Mouse (Mus musculus): ENCODE measurements around the gene Rhobtb3. TPM values are rescaled to one million over a fixed set of nuclear protein-coding genes. Genes with fewer than 3 reads are reported as not detected.
"Not testable (repeated sequence)": the region's sequence is repeated elsewhere in the genome, so short reads cannot be mapped to it uniquely, and the experiment has no call there.

The Rhobtb3 gene
- polyA plus RNA-seq, 1 experiment from 2014 or later: 43.0 TPM

DNA sequence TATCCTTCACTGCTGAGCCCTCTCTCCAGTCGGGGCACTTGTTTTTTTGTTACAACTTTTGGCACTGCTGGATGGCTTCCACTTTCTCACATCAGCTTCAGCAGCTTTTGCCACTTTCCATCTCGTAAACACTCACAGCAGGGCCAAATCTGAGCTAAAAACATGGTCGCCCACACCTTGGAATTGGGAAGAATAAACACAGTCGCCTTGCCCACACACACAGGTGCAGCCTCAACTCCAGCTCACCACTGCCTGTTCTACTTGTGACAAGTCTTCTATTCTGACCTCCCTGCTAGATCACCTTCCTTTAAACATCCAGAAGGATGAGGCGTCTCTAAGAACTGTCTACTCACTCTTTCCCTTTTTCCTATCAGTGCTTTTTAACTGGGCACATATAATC, 39.1 kb downstream of the Rhobtb3 start:
- peaks cover 7% of the 10 kb centered on the region for H3K4me1 ChIP-seq
- DNase-seq (ENCODE audit: low spot score): no peak
- H3K27me3 ChIP-seq (ENCODE audit: low read depth, poor library complexity, severe bottlenecking): no peaks in the 10 kb centered on the region
- no peak overlapping the region for H3K4me3 ChIP-seq
- H3K27ac ChIP-seq (replicated peaks): no peak overlapping the region
- H3K9me3 ChIP-seq (replicated peaks): no peaks in the 10 kb centered on the region
- WGBS: 87% methylated on average over 5 of the region's 5 CpGs
- H3K36me3 ChIP-seq: peaks cover 79% of the 10 kb centered on the region

DNA sequence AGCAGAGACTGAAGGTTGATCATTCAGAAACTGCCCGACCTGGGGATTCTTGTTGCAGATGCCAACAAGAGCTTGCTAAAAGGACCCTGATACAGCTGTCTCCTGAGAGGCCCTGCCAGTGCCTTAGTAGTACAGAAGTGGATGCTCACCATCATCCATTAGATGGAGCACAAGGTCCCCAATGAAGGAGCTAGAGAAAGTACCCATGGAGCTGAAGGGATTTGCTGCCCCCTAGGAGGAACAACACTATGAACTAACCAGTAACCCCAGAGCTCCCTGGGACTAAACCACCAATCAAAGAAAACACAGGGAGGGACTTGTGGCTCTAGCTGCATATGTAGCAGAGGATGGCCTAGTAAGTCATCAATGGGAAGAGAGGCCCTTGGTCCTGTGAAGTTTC, 42.8 kb downstream of the Rhobtb3 start:
- not testable (repeated sequence) for H3K27ac ChIP-seq (replicated peaks); H3K27me3 ChIP-seq (ENCODE audit: low read depth, poor library complexity, severe bottlenecking); DNase-seq (ENCODE audit: low spot score); H3K9me3 ChIP-seq (replicated peaks); H3K4me3 ChIP-seq; H3K4me1 ChIP-seq
- H3K36me3 ChIP-seq: peaks cover 78% of the 10 kb centered on the region
- WGBS: 94% methylated on average over 1 of the region's 1 CpGs

DNA sequence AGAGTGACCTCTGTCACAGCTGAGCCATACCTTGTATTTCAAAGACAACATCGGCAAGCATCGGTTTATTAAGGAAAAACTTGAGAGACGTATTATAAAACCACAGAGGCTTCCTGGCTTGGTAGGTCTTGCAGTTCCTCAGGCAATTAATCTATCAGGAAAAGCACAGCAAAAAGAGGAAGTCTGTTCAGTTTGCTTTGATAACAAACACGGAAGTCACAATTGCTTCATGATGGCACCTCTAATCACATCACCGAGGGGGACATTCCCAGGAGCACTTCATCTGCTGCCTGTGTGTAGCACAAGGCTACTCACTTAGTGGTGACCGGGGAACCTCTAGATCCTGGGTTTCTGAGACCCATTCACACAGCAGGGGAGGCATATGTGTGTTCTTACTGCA, 50.8 kb downstream of the Rhobtb3 start:
- Histone ChIP-seq H3K4me1 (no peaks in the 10 kb centered on the region), H3K4me3 (no peak overlapping the region), H3K36me3 (peaks cover 81% of the 10 kb centered on the region), H3K27me3 (ENCODE audit: low read depth, poor library complexity, severe bottlenecking) (no peaks in the 10 kb centered on the region), H3K9me3 (replicated peaks) (no peaks in the 10 kb centered on the region), H3K27ac (replicated peaks) (no peak overlapping the region)
- DNase-seq (ENCODE audit: low spot score): no peak
- 94% methylated on average over 6 of the region's 6 CpGs for WGBS

DNA sequence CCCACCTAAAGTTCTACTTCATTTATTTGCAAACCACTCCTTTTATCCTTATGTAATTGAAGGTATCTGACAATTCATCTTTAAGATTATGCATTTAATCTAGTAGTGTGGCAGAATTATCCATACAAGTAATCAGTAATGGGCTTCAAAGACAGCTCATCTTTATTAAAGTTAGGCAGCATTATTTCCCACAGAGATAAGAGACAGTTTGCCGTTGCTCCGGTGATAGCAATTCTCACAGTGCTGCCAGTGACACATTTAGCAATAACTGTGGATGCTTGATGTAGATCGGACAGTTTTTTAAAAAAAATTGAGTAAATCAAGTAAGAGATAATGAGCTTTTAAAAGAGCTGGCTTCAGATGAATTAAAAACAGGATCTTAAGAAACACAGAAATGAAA, 51.4 kb downstream of the Rhobtb3 start:
- Histone ChIP-seq H3K4me3 (no peak overlapping the region), H3K36me3 (peaks cover 82% of the 10 kb centered on the region), H3K27ac (replicated peaks) (no peak overlapping the region), H3K4me1 (no peaks in the 10 kb centered on the region), H3K27me3 (ENCODE audit: low read depth, poor library complexity, severe bottlenecking) (no peaks in the 10 kb centered on the region), H3K9me3 (replicated peaks) (peaks cover under 1% of the 10 kb centered on the region; the same call in 1 of the 2 replicates)
- DNase-seq (ENCODE audit: low spot score): no peak
- WGBS: 97% methylated on average over 3 of the region's 3 CpGs

DNA sequence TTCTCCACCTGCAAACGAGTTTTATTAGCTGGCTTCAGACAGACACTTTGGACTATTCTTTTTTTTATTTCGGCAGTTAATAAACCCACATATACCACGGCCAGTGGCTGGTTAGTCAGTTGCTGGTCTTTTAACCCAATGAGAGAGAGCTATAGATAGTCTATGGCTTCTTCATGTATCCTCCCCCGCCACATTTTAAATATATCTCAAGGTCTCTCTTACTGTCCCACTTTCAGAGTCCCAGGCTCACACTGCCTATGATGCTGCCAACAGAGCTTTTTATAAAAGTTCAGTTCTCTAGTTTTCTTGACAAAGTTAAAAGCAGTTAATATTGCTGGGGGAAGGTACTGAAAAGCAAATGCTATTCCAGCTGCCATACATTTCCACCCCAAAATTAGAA, 51.9 kb downstream of the Rhobtb3 start:
- no peak for DNase-seq (ENCODE audit: low spot score)
- Histone ChIP-seq H3K27ac (replicated peaks) (no peak overlapping the region), H3K27me3 (ENCODE audit: low read depth, poor library complexity, severe bottlenecking) (no peaks in the 10 kb centered on the region), H3K4me3 (no peak overlapping the region), H3K4me1 (no peaks in the 10 kb centered on the region), H3K36me3 (peaks cover 82% of the 10 kb centered on the region), H3K9me3 (replicated peaks) (peaks cover 5% of the 10 kb centered on the region; the same call in 1 of the 2 replicates)
- WGBS: 93% methylated on average over 4 of the region's 4 CpGs

DNA sequence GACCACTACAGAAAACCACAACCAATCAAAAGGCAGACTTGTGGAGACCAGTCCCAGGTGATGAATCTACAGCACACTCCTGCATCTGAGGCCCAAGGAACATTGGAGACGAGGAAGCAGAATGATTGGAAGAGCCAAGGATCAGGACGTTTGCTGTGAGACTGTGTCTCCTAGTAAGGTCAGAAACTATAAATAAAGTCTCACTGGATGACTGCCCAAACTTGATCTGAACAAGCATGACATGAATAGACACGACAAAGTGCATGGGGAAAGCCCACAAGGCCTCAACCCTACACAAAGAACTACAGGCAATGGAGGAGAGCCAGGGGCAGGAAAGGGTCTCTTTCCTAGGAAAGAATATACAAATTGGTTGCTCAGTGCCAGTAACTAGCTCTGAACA, 59.9 kb downstream of the Rhobtb3 start:
- no peaks in the 10 kb centered on the region for H3K27me3 ChIP-seq (ENCODE audit: low read depth, poor library complexity, severe bottlenecking)
- DNase-seq (ENCODE audit: low spot score): no peak
- H3K36me3 ChIP-seq: peaks cover 77% of the 10 kb centered on the region
- peaks cover 14% of the 10 kb centered on the region; the same call in 1 of the 2 replicates for H3K9me3 ChIP-seq (replicated peaks)
- no peaks in the 10 kb centered on the region for H3K4me1 ChIP-seq
- WGBS: 91% methylated on average over 3 of the region's 3 CpGs
- no peak overlapping the region for H3K4me3 ChIP-seq
- no peak overlapping the region for H3K27ac ChIP-seq (replicated peaks)

DNA sequence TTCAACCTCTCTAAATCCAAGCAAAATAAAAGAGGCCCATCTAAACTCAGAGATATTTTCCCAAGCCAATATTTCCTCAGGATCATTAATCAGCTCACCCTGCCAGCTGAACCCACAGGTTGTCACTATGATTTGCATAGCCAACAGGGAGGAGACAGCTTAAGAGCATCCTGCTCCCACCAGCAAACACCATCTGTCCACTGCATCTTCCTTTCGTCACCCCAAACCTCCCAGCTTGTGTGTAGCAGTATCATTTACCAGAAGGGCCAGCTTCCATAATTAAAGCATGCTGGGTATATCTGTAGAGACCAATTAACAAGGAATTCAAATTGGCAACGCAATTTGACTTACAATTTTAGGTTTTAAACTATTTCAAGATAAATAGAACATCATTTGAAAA, 63.2 kb downstream of the Rhobtb3 start:
- WGBS: 86% methylated on average over 2 of the region's 2 CpGs
- Histone ChIP-seq H3K36me3 (peaks cover 71% of the 10 kb centered on the region), H3K27ac (replicated peaks) (no peak overlapping the region), H3K9me3 (replicated peaks) (no peaks in the 10 kb centered on the region), H3K27me3 (ENCODE audit: low read depth, poor library complexity, severe bottlenecking) (no peaks in the 10 kb centered on the region), H3K4me3 (no peak overlapping the region), H3K4me1 (no peaks in the 10 kb centered on the region)
- no peak for DNase-seq (ENCODE audit: low spot score)

DNA sequence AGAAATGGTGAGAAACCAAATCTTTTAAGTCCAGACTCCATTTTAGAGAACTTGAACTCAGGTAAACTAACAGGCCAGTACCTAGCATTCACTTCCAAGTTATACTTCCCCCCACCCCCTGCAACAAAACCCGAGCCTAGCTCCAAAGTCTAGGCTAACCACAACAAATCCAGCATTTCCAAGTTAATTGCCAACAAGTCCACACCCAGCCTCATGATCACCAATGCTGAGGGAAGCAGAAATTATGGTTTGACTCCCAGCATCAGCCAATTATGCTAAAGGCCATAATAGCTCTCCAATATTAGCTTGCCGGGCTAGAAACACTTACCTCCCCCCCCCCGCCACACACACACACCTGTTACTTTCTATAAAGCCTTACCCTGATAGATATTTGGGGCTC, 64.0 kb downstream of the Rhobtb3 start:
- WGBS: 90% methylated on average over 3 of the region's 3 CpGs
- peaks cover 69% of the 10 kb centered on the region for H3K36me3 ChIP-seq
- no peaks in the 10 kb centered on the region for H3K27me3 ChIP-seq (ENCODE audit: low read depth, poor library complexity, severe bottlenecking)
- H3K4me1 ChIP-seq: no peaks in the 10 kb centered on the region
- DNase-seq (ENCODE audit: low spot score): no peak
- H3K9me3 ChIP-seq (replicated peaks): no peaks in the 10 kb centered on the region
- H3K4me3 ChIP-seq: no peak overlapping the region
- no peak overlapping the region for H3K27ac ChIP-seq (replicated peaks)

DNA sequence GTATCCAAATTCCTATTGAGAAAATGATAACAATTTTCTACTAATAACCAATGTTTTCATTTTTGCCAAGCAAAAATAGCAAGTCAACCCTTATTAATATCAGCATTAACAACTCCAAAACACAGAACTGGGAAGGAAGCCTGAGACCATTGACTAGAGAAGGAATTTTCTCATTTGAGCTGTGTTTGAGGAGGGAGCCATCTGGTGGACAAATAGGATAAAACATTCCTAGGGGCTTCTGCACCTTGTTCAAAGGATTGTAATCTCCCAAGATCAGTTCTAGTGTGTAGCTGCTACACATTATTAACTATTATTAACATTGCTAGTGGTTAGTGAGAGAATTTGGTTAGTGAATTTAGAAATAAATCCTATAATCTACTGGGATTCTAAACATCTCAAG, 65.8 kb downstream of the Rhobtb3 start:
- H3K27me3 ChIP-seq (ENCODE audit: low read depth, poor library complexity, severe bottlenecking): no peaks in the 10 kb centered on the region
- no peak for DNase-seq (ENCODE audit: low spot score)
- H3K4me1 ChIP-seq: no peaks in the 10 kb centered on the region
- no peak overlapping the region for H3K27ac ChIP-seq (replicated peaks)
- H3K9me3 ChIP-seq (replicated peaks): no peaks in the 10 kb centered on the region
- H3K36me3 ChIP-seq: peaks cover 70% of the 10 kb centered on the region
- H3K4me3 ChIP-seq: no peak overlapping the region

DNA sequence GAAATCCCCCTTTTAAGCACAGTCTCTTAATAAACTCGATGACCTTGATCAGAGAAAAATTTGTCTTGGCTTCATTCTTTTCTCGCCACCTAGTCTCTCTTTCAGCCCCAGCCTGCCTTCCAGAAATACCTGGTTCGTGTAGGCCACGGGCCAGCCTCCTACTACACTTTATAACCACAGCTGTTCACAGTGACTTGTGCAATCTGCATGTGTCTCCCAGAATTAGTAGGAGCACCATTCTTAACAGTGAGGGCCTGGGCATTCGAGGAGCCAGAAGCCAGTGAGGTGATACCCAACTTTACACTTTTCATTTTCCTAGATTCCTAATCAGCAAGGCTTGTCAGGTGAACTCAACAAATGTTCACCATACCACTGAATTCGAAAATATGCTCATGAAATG, 67.1 kb downstream of the Rhobtb3 start:
- Histone ChIP-seq H3K27me3 (ENCODE audit: low read depth, poor library complexity, severe bottlenecking) (no peaks in the 10 kb centered on the region), H3K27ac (replicated peaks) (no peak overlapping the region), H3K4me3 (no peak overlapping the region), H3K4me1 (no peaks in the 10 kb centered on the region), H3K36me3 (peaks cover 71% of the 10 kb centered on the region), H3K9me3 (replicated peaks) (no peaks in the 10 kb centered on the region)
- WGBS: 86% methylated on average over 6 of the region's 6 CpGs
- no peak for DNase-seq (ENCODE audit: low spot score)

DNA sequence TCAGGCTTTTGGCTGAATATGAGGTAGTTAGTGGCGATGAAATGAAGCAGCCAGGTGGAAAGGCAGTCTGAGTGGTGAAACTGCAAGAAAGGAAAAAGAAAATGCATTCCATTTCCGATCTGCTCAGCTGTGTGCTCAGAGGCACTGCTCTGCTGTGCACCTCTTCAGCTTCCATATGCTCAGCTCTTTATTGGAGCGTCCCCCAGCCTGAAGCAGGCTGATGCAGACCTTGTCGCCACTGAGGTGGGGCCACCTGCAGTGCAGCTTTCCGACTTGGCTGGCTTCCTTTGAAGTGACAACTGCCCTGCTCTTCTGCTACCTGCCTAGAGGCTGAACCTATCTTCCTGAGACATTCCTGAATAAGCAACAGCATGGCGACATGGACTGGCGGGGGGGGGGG, 67.5 kb downstream of the Rhobtb3 start:
- H3K4me1 ChIP-seq; H3K27me3 ChIP-seq (ENCODE audit: low read depth, poor library complexity, severe bottlenecking); H3K4me3 ChIP-seq; DNase-seq (ENCODE audit: low spot score); H3K9me3 ChIP-seq (replicated peaks); H3K27ac ChIP-seq (replicated peaks): not testable (repeated sequence)
- 76% methylated on average over 7 of the region's 7 CpGs for WGBS
- H3K36me3 ChIP-seq: peaks cover 72% of the 10 kb centered on the region

DNA sequence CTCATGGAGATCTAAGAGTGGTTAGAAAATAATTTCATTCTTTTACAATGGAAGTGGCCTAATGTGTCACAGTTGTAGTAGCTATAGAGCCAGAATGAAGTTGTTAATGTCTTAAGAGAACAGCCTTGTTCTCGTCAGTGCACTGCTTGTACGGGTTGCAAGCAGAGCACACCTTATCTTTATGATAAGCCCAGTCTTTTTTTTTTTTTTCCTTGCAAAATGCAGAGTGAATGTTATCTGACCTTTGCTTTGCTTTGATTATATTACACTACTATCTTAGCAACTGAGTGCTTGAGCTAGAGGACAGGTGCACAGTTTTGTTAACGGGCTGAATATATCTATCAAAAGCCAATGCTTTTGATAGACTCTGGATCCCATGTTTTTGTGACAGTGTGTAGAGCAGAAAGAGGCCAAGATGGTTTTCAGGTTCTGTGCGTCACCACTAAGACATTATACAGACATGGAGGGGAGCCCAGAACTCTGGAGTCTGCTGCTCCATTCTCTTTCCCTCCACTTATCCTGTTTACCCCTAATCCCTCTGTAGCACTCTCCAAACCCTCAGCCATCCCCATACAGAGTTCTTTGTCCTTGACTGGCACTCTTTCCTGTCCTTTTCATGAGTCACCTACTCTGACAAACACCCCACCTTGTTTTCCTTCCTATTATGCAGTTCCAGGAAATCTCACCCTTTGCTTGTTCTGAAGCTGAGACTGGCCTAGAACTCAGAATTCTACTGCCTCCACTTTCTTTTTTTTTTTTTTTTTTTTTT, 68.9 kb downstream of the Rhobtb3 start:
- no peak for DNase-seq (ENCODE audit: low spot score)
- H3K9me3 ChIP-seq (replicated peaks): no peaks in the 10 kb centered on the region
- H3K4me3 ChIP-seq: no peak overlapping the region
- no peaks in the 10 kb centered on the region for H3K4me1 ChIP-seq
- no peak overlapping the region for H3K27ac ChIP-seq (replicated peaks)
- H3K27me3 ChIP-seq (ENCODE audit: low read depth, poor library complexity, severe bottlenecking): no peaks in the 10 kb centered on the region
- H3K36me3 ChIP-seq: peaks cover 84% of the 10 kb centered on the region
- 91% methylated on average over 4 of the region's 4 CpGs for WGBS

DNA sequence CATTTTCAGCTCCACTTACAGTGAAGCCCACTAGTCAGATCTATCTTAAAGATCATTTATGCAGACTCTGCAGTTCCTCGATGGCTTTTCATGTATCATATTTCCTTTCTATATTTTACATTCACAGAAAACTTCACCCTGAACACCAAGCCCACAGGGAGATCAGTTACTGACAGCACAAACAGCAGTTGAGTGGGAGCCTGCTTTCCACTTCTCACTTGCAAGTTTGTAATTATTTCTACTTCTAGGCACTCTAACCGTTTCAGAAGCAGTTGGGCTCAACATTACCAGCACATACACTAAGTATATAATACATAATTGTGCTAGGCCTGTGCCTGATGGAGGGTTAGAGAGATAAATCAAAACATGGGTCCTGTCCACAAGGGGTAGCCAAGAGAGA, 75.8 kb downstream of the Rhobtb3 start:
- Histone ChIP-seq H3K36me3 (peaks cover 67% of the 10 kb centered on the region), H3K9me3 (replicated peaks) (no peaks in the 10 kb centered on the region), H3K4me1 (no peaks in the 10 kb centered on the region), H3K27me3 (ENCODE audit: low read depth, poor library complexity, severe bottlenecking) (no peaks in the 10 kb centered on the region), H3K4me3 (no peak overlapping the region), H3K27ac (replicated peaks) (no peak overlapping the region)
- DNase-seq (ENCODE audit: low spot score): no peak
- 97% methylated on average over 2 of the region's 2 CpGs for WGBS

Data from midbrain, embryonic 10.5 days (tissue).